Mouse (Mus musculus): ENCODE measurements around the gene Hdac5. TPM values are rescaled to one million over a fixed set of nuclear protein-coding genes. Genes with fewer than 3 reads are reported as not detected.

Hdac5 gene
- polyA plus RNA-seq, 1 experiment from 2014 or later: 17.7 TPM

GRCm38 (mm10) chr11:102244926-102245449 lies 15.0 kb upstream of the Hdac5 start:
- Histone ChIP-seq H3K36me3 (replicated peaks; ENCODE audit: insufficient read depth, low read length) (no peaks in the 10 kb centered on the region), H3K27ac (ENCODE audit: low read depth) (no peak overlapping the region), H3K9me3 (ENCODE audit: low read length) (no peaks in the 10 kb centered on the region), H3K4me3 (ENCODE audit: low read depth, low read length) (peak overlapping the region; percentile 34), H3K27me3 (ENCODE audit: insufficient read depth, low read length) (0 out of 2 replicates have a peak, but pooled peaks cover 3% of the 10 kb centered on the region), H3K9ac (replicated peaks) (peak overlapping the region; percentile 45; the same call in 1 of the 2 replicates), H3K4me1 (ENCODE audit: insufficient read depth) (peaks cover 11% of the 10 kb centered on the region), H3K4me2 (ENCODE audit: low read depth, low read length) (peak overlapping the region; percentile 65)
- WGBS (ENCODE audit: insufficient replicate concordance): 2% methylated on average over 32 of the region's 32 CpGs
- peak; percentile 5; the same call in 1 of the 2 replicates for ATAC-seq
- TF ChIP-seq CTCF (IDR thresholded peaks at IDR 0.05; ENCODE audit: low read depth) (no peak), EP300 (IDR thresholded peaks at IDR 0.05; ENCODE audit: low read depth) (no peak)
- DNase-seq: peak; percentile 60

GRCm38 (mm10) chr11:102241874-102242273 lies 11.9 kb upstream of the Hdac5 start:
- ATAC-seq: no peak
- Histone ChIP-seq H3K9ac (replicated peaks) (no peak overlapping the region), H3K9me3 (ENCODE audit: low read length) (no peaks in the 10 kb centered on the region), H3K27me3 (ENCODE audit: insufficient read depth, low read length) (0 out of 2 replicates have a peak, but pooled peaks cover 3% of the 10 kb centered on the region), H3K4me2 (ENCODE audit: low read depth, low read length) (no peak overlapping the region), H3K4me3 (ENCODE audit: low read depth, low read length) (no peak overlapping the region), H3K36me3 (replicated peaks; ENCODE audit: insufficient read depth, low read length) (no peaks in the 10 kb centered on the region), H3K4me1 (ENCODE audit: insufficient read depth) (peaks cover 6% of the 10 kb centered on the region), H3K27ac (ENCODE audit: low read depth) (no peak overlapping the region)
- peak; percentile 47 for TF ChIP-seq CTCF (IDR thresholded peaks at IDR 0.05; ENCODE audit: low read depth)
- no peak for TF ChIP-seq EP300 (IDR thresholded peaks at IDR 0.05; ENCODE audit: low read depth)
- WGBS (ENCODE audit: insufficient replicate concordance): 61% methylated on average over 5 of the region's 5 CpGs
- no peak for DNase-seq

DNA sequence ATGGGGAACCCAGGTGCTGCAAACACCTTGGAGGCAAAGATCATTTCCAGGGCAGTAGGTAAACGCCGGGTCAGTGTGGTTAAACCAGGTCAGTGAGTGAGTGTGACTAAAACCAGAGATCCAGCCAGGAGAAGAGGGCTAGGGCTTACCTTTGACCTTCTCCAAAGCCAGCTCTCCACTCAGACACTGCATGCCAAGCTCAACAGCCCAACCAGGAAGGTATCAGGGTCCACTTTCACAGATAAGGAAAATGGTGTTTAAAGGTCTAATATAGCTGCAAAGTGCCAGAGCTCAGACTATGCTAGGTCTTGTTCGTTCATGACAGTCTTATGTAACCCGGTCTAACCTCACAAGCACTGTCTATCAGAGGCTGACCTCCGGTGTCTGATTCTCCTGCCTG lies 11.3 kb upstream of the Hdac5 start:
- H3K4me1 ChIP-seq (ENCODE audit: insufficient read depth): peaks cover 9% of the 10 kb centered on the region
- H3K27ac ChIP-seq (ENCODE audit: low read depth): peak overlapping the region; percentile 57; the same call in 1 of the 2 replicates

DNA sequence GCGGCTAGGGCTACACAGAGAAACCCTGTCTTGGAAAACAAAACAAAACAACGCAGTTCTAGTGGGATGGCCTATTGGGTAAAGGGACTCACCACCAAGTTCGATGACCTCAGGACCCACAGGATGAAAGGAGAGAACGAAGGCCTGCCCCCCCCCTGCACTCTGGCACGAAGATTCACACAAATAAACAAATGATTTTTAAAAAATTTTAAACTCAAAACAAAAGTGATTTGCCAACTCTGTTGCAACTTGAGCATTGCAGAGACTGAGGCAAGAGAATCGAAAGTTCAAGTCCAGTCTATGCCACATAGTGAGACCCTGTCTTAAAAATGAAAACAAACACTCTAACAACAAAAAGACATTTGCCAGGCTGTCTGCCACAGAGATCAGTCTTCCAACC lies 10.7 kb upstream of the Hdac5 start:
- Histone ChIP-seq H3K4me2 (ENCODE audit: low read depth, low read length) (no peak overlapping the region), H3K27ac (ENCODE audit: low read depth) (0 out of 2 replicates have a peak overlapping the region, but pooled peaks have one; percentile 16), H3K27me3 (ENCODE audit: insufficient read depth, low read length) (0 out of 2 replicates have a peak, but pooled peaks cover 3% of the 10 kb centered on the region), H3K9ac (replicated peaks) (no peak overlapping the region), H3K9me3 (ENCODE audit: low read length) (no peaks in the 10 kb centered on the region), H3K4me3 (ENCODE audit: low read depth, low read length) (no peak overlapping the region), H3K4me1 (ENCODE audit: insufficient read depth) (peaks cover 9% of the 10 kb centered on the region), H3K36me3 (replicated peaks; ENCODE audit: insufficient read depth, low read length) (no peaks in the 10 kb centered on the region)
- ATAC-seq (no peak), DNase-seq (no peak)
- WGBS (ENCODE audit: insufficient replicate concordance): 76% methylated on average over 6 of the region's 6 CpGs
- TF ChIP-seq EP300 (IDR thresholded peaks at IDR 0.05; ENCODE audit: low read depth): no peak
- no peak for TF ChIP-seq CTCF (IDR thresholded peaks at IDR 0.05; ENCODE audit: low read depth)

More for the DNA sequence above, 11.3 kb upstream of the Hdac5 start:
- Histone ChIP-seq H3K36me3 (replicated peaks; ENCODE audit: insufficient read depth, low read length) (no peaks in the 10 kb centered on the region), H3K27me3 (ENCODE audit: insufficient read depth, low read length) (0 out of 2 replicates have a peak, but pooled peaks cover 3% of the 10 kb centered on the region), H3K9me3 (ENCODE audit: low read length) (no peaks in the 10 kb centered on the region), H3K4me2 (ENCODE audit: low read depth, low read length) (no peak overlapping the region), H3K4me3 (ENCODE audit: low read depth, low read length) (no peak overlapping the region), H3K9ac (replicated peaks) (no peak overlapping the region)
- peak; percentile 89 for ATAC-seq
- TF ChIP-seq EP300 (IDR thresholded peaks at IDR 0.05; ENCODE audit: low read depth) (peak; percentile 46), CTCF (IDR thresholded peaks at IDR 0.05; ENCODE audit: low read depth) (no peak)
- 55% methylated on average over 5 of the region's 5 CpGs for WGBS (ENCODE audit: insufficient replicate concordance)
- DNase-seq: no peak

DNA sequence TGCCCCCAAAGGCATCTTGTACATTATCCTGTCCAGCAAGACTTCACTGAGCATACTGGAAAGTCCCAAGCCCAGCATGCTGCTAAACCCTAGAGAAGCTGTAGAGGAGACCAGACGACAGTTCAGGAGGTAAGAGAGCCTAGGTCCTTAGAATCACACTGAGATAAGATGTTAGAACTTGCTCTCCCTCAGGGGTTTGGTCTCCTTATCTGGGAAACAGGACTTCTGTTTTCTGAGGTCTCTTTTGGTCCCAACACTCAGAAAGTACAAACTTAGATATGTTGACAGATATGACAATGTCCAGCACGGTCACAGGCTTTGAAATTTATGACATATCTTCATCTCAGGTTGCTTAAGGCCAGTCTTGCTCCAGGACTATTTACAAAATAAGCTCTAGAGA lies 6.1 kb upstream of the Hdac5 start:
- Histone ChIP-seq H3K27ac (ENCODE audit: low read depth) (no peak overlapping the region), H3K4me3 (ENCODE audit: low read depth, low read length) (no peak overlapping the region), H3K27me3 (ENCODE audit: insufficient read depth, low read length) (no peaks in the 10 kb centered on the region), H3K36me3 (replicated peaks; ENCODE audit: insufficient read depth, low read length) (no peaks in the 10 kb centered on the region), H3K9me3 (ENCODE audit: low read length) (no peaks in the 10 kb centered on the region), H3K4me2 (ENCODE audit: low read depth, low read length) (no peak overlapping the region), H3K4me1 (ENCODE audit: insufficient read depth) (peaks cover 6% of the 10 kb centered on the region; the same call in 1 of the 2 replicates), H3K9ac (replicated peaks) (no peak overlapping the region)
- 33% methylated on average over 2 of the region's 2 CpGs for WGBS (ENCODE audit: insufficient replicate concordance)
- DNase-seq (no peak), ATAC-seq (no peak)
- TF ChIP-seq EP300 (IDR thresholded peaks at IDR 0.05; ENCODE audit: low read depth) (no peak), CTCF (IDR thresholded peaks at IDR 0.05; ENCODE audit: low read depth) (no peak)

GRCm38 (mm10) chr11:102229331-102229953 lies 524 bp downstream of the Hdac5 start:
- DNase-seq (peak; percentile 38), ATAC-seq (peak; percentile 58)
- peaks cover 25% of the 10 kb centered on the region for H3K4me1 ChIP-seq (ENCODE audit: insufficient read depth)
- peaks cover 3% of the 10 kb centered on the region; the same call in 1 of the 2 replicates for H3K27me3 ChIP-seq (ENCODE audit: insufficient read depth, low read length)
- TF ChIP-seq CTCF (IDR thresholded peaks at IDR 0.05; ENCODE audit: low read depth): no peak
- TF ChIP-seq EP300 (IDR thresholded peaks at IDR 0.05; ENCODE audit: low read depth): no peak
- H3K27ac ChIP-seq (ENCODE audit: low read depth): peak overlapping the region; percentile 73
- H3K9me3 ChIP-seq (ENCODE audit: low read length): no peaks in the 10 kb centered on the region
- peak overlapping the region; percentile 98 for H3K4me2 ChIP-seq (ENCODE audit: low read depth, low read length)
- H3K4me3 ChIP-seq (ENCODE audit: low read depth, low read length): peak overlapping the region; percentile 84
- H3K36me3 ChIP-seq (replicated peaks; ENCODE audit: insufficient read depth, low read length): no peaks in the 10 kb centered on the region
- peak overlapping the region; percentile 72 for H3K9ac ChIP-seq (replicated peaks)
- WGBS (ENCODE audit: insufficient replicate concordance): 1% methylated on average over 39 of the region's 47 CpGs
